Mouse (Mus musculus) CH12.LX (cell line): ENCODE measurements around the gene Lsm3.

Experiments used
- BHLHE40 ChIP-seq: IDR thresholded peaks from 2 replicates; pipeline ENCODE4 v1.6.1; 2011; ENCODE audit warnings: mild to moderate bottlenecking, low read depth, low read length, improper control_type of control experiment
- CHD1 ChIP-seq: IDR thresholded peaks from 2 replicates; pipeline ENCODE4 v1.6.1; 2012; ENCODE audit warnings: low read depth, low read length, improper control_type of control experiment, inconsistent platforms
- CTCF ChIP-seq, 2 experiments: IDR thresholded peaks in 1 of 2; conservative IDR thresholded peaks in 1 of 2; 2 replicates each; pipeline ENCODE4 v1.5.1; 2011 to 2012; ENCODE audit warnings: low read depth in 2 of 2, low read length in 2 of 2, improper control_type of control experiment in 1 of 2, inconsistent platforms in 1 of 2, mild to moderate bottlenecking in 1 of 2, moderate library complexity in 1 of 2
- EP300 ChIP-seq: IDR thresholded peaks from 2 replicates; pipeline ENCODE4 v1.6.1; 2011; ENCODE audit warnings: low read length, improper control_type of control experiment
- ETS1 ChIP-seq: conservative IDR thresholded peaks from 2 replicates; pipeline ENCODE4 v1.6.1; 2012; ENCODE audit warnings: low read depth, mild to moderate bottlenecking, inconsistent platforms, low read length, improper control_type of control experiment, moderate library complexity
- IRF4 ChIP-seq: IDR thresholded peaks from 2 replicates; pipeline ENCODE4 v1.6.1; 2014; ENCODE audit warnings: low read depth, mild to moderate bottlenecking, inconsistent platforms, low read length, improper control_type of control experiment
- JUN ChIP-seq: IDR thresholded peaks from 2 replicates; pipeline ENCODE4 v1.6.1; 2011; ENCODE audit warnings: low read depth, mild to moderate bottlenecking, low read length, improper control_type of control experiment, moderate library complexity; ENCODE audit not compliant: insufficient read depth
- MAX ChIP-seq: IDR thresholded peaks from 2 replicates; pipeline ENCODE4 v1.6.1; 2011; ENCODE audit warnings: low read length, improper control_type of control experiment
- NRF1 ChIP-seq: IDR thresholded peaks from 2 replicates; pipeline ENCODE4 v1.6.1; 2014; ENCODE audit warnings: low read depth, mild to moderate bottlenecking, inconsistent platforms, low read length, improper control_type of control experiment, moderate library complexity
- POLR2A ChIP-seq: IDR thresholded peaks from 2 replicates; pipeline ENCODE4 v1.6.1; 2011; ENCODE audit warnings: low read depth, mild to moderate bottlenecking, improper control_type of control experiment, low read length
- RAD21 ChIP-seq: IDR thresholded peaks from 2 replicates; pipeline ENCODE4 v1.6.1; 2011; ENCODE audit warnings: low read depth, mild to moderate bottlenecking, low read length, improper control_type of control experiment, moderate library complexity
- TBP ChIP-seq: conservative IDR thresholded peaks from 2 replicates; pipeline ENCODE4 v1.6.1; 2011; ENCODE audit warnings: low read depth, low read length, improper control_type of control experiment
- ZC3H11A ChIP-seq: IDR thresholded peaks from 2 replicates; pipeline ENCODE4 v1.6.1; 2012; ENCODE audit warnings: low read depth, mild to moderate bottlenecking, inconsistent platforms, low read length, improper control_type of control experiment

- TF ChIP-seq CTCF (conservative IDR thresholded peaks at IDR 0.05 in 1 of 2, IDR thresholded peaks at IDR 0.05 in 1 of 2; ENCODE audit: low read depth in 2 of 2, low read length in 2 of 2) (no peak), TBP (no peak), POLR2A (no peak), JUN (no peak), ETS1 (no peak), BHLHE40 (no peak), EP300 (no peak), ZC3H11A (no peak), IRF4 (no peak), CHD1 (no peak), MAX (no peak), NRF1 (no peak), RAD21 (no peak)
Measured at GRCm38 (mm10) chr6:91525544-91525943, 9.8 kb downstream of the Lsm3 start.
